Mouse (Mus musculus) liver (tissue): ENCODE measurements at regions not wholly inside any gene's neighbourhood (a gene's known extent, or its start where the extent isn't known, plus 50 kb on each side); places are given as distances from the start of the nearest gene placed in this dataset.
A peak's percentile ranks its signal among the peaks of the same experiment; 100 is the strongest.

Experiments used
- DNase-seq: peaks from one replicate; pipeline ENCODE4 v3.0.0-alpha.2; 2020; ENCODE audit warnings: mixed read lengths

GRCm38 (mm10) chr7:71040846-71041245 lies 310.4 kb downstream of the Gm10295 start:
- no peak for DNase-seq

- no peak for DNase-seq
Observed at GRCm38 (mm10) chr7:71038537-71038936, 312.7 kb downstream of the Gm10295 start.

- DNase-seq, result no peak
Observed at GRCm38 (mm10) chr7:71033121-71033520, 318.2 kb downstream of the Gm10295 start.

- DNase-seq, result no peak
Observed at GRCm38 (mm10) chr7:71023946-71024610, 327.2 kb downstream of the Gm10295 start.

GRCm38 (mm10) chr7:71023253-71023945 lies 327.9 kb downstream of the Gm10295 start:
- DNase-seq, result peak; percentile 5
